Mouse (Mus musculus) ZHBTc4 (cell line): Measurements from ENCODE around the gene Prps1.
"Not testable (repeated sequence)": the region's sequence is repeated elsewhere in the genome, so short reads cannot be mapped to it uniquely, and the experiment has no call there.

Experiments used
- DNase-seq: peaks from one replicate; pipeline ENCODE4 v3.0.0-alpha.2; 2011; ENCODE audit warnings: low read depth, low spot score

The Prps1 gene

DNA sequence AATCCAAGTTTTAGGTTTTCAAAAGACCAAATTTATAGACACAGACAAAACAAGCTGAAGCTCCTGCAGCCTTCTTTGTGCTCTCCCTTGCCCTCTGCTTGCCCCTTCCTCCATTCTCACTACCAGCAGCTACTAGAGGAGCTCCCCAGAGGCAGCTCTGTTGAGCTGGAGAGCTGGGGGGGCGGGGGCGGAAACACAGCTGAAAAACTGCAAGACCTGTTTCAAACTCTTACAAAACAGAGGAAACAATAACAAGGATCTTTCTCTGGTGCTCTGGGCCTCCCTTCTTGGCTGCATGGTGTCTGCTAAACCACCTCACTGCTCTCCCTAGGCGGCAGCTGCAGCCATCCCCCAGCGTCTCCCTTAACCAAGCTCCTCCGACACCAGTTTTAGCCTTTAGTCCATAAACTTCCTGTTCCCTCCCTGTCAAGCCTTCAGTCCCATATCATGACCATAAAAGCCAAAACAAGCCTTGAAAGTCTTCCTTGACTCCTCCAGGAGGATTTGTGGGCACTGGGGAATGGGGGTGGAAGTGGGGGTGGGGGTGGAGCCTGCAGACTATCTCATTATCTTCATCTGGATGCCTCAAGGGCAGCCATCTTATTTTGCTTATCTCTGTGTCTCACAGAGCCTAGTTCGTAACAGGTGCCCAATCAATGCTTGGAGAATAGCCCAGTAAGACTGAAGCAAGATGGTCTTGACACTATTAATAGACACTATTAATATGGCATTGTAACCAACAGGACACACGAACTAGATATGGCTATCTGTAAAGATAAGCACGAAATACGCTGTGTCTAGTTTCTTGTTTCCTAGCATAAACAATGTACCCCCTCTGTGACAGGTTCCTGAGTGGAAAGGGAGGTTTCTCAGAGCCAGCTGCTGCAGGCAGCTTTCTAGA, 45.2 kb downstream of the Prps1 start:
- DNase-seq, result no peak

DNA sequence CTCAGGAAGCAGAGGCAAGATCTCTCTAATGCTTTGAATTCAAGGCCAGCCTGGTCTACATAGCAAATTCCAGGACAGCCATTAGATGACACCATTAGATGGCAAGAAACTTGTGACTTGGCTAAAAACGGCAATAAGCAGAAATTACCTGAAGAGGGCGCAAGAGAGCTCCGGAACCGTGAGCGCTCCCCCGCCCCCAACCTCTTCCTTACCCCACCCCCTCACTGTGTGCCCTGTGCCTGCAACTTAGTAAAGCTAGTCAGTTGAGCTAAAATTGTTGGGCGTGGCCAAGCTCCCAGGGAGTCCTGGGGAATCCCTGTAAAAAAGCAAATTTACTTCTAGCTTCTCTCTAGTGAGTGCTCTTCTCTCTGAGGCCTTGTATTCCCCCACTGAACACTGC, 47.5 kb downstream of the Prps1 start:
- DNase-seq, result peak; percentile 79

DNA sequence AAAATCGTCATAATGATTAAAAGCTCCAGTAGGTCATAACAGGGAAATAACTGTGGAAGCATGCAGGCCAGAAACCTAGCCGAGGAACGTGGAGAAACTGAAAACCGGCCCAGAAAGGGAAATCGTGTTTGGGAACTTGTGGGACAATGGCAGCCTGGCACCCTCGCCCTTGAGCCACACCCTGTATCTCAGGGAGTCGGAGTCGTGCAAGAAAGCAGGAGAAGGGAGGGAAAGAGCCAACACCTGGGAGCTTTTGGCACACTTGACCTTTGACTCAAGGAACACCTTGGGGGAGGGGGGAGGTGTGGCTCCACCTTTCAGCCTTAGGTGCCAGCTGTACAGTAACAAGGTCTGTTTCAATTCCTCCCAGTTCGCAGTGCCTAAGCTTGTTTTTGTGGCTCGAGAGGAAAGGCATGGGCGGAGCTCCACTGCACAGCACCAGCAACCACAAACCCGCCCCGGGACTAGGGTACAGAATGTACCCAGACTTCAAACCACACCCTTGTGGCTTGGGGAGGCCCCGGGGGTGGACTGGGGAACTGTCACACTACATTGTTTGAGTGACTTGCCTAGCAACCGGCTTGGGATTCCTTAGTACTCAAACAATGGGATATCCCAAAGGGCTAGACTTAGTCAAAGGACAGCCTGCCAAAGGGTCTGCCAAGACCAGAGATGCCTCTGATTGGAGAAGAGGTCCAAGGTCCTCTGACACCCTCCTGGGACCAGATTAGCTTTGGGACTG, 49.3 kb downstream of the Prps1 start:
- peak; percentile 33 for DNase-seq

DNA sequence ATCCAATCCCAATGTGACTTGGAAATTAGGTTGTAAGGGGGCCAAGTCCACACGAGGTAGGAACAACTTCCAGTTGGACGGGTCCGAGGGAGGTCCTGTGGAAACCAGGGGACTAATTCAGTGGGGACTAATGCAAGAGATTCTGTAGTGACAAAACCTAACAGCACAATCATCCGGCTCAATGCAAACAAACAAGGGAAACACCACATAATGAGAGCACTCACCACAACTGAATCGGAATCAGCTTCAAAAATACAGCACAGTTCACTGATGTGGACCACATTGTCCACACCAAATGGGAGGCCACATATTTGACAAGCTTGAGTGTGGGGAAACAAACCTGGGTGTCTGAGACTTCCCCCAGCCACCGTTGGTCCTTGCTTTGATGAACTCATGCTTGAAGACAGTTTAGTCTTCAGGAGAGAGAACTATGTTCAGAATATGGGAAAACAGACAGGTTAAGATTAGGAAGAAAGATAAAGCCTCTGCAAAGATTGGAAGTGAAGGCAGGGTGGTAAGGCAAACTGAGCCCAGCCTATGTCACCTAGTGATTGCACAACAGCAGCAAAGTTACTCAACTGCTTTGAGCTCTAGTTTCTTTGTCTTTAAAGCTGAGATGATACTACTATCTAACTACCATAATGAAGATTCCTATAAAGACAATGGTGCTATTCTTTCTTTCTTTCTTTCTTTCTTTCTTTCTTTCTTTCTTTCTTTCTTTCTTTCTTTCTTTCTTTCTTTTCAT, 50.2 kb downstream of the Prps1 start:
- DNase-seq, result no peak

DNA sequence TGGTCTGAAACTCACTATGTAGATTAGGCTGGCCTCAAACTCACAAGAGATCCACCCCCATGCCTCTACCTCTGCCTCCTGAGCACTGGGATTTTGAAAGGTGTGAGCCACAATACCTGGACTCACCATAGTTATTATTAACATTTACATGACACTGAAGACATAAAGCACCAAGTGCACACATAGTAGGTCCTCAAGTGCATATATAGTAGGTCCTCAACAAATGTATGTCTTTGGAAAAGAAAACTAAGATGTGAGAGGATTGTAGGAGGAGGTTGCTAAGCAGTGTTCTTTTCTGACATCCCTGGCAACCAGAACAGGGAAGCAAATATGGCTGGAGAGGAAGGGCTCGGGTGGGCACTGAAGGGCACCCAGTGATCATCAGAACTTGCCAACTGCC, 51.0 kb downstream of the Prps1 start:
- no peak for DNase-seq

DNA sequence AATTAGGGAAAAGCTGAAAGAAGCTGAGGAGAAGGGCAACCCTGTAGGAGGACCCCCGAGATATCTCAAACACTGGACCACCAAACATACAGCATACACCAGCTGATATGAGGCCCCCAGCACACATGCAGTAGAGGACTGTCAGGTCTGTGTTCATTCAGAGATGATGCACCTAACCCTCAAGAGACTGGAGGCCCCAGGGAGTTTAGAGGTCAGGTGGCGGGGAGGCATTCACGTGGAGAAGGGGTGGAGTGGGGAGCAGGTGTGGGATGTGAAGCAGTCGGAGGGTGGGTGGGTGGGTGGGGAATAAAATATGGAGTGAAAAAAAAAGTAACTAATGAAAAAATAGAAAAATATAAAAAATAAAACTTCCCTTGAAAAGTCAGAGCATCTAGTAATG, 52.4 kb downstream of the Prps1 start:
- DNase-seq, result not testable (repeated sequence)

DNA sequence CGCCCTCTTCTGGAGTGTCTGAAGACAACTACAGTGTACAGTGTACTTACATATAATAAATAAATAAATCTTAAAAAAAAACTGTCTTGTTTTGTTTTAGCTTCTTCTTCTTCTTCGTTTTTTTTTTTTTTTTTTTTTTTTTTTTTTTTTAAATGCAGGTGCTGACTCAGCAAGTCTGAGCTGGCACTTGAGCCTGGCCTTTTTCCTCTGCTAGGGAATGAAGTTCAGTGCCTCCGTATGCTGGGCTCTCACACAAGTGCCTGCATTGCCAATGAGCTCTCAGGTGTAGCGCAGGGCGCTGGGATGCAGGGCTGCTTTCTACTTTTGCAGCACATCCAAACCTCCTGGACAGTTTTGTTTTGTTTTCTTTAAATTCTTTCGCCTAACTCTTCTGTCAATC, 53.4 kb downstream of the Prps1 start:
- no peak for DNase-seq

DNA sequence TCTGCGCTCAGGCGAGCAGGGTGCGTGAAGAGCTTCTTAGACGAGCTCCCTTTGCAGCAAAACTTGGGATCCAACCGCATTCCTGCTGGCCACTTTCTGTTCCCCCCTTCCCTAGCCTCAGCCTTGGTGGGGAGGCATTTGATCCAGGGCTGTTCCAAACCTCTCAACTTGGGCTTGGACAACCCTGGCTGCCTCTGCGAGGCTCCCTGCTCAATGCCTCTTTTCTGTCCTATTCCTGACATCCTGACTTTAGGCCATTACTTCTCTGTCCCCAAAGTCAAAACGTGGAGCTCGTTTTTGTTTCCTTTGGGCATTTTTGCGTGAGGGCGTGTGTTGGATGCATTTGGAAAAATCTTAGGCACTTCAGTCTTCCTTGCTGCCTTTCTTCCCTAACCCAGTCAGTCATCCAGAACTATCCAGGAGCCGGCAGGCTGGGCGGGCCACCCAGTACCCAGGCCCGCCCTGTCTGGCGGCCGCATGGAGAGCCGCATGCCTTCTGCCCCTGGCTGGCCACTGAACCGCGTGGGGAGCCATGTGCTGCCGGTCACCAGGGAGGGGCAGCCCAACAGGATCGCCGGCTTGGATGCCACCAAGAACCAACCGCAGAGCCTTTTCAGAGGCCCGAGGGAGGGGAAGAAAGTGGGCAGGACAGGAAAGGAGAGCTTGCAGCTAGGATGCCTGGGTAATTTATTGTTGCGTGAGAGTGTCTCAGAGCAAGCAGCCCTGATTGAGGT, 54.5 kb downstream of the Prps1 start:
- peak; percentile 43 for DNase-seq

DNA sequence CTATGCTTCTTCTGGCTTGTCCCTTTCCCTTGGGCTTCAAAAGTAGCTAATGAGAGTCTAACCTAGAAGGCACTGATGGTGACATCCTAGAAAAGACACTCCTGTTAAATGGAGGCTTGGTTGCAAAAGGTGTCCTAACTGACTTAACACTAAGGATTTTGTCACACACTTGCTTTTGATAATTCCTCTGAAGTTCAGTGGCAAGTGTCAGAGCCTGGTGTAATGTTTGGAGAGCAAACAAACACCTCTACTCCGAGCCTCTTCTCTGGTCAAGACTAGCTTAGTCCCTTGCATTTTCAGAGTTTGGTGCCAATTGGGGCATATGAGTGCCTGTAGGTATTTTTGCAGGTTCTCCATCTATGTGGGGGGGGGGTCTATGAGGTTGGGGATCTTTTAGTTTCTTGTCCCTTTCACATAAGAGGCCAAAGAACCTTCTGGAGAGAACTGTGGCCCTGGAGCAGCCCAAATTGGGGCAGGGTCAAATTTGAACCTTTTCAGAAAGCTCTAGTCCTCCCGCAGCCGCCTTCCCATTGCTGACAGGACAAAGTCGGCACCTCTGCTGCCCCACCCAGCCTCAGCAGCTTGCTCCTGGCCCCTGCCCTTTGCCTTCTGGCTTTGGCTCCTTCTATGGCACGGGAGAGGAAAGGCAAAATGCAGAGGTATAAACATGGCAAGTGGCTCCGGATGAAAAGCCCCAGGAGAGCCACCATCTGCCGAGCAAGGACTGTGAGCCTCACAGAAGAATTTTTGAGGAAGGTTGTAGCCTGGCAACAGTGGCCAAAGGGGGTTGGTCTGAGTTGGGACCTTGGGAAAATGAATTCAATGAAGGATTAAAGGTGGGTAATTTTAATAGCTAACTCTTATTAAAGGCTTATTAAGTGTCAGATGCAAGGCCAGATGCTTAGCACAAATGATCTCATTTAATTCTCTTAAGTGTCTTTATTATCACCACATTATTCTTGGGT, 55.6 kb downstream of the Prps1 start:
- DNase-seq, result no peak

DNA sequence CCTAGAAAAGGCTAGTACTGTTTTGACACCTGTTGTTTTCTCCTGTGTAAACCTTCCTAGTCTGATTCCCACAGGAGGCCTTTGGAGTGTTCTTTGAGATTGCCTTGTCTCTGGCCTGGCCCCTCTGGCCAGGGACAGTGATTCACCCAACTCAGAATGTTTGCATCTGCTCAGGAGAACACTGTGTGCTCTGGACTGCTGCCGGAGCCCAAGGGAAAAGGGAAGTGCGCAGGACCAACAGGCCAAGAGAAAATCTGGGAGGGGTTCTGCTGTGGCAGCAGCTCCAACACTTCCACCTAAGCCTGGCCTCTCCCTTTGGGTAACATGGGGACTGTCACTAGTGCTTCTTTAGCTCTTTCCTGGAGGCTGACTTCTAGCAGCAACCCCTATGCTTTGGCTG, 57.0 kb downstream of the Prps1 start:
- no peak for DNase-seq

DNA sequence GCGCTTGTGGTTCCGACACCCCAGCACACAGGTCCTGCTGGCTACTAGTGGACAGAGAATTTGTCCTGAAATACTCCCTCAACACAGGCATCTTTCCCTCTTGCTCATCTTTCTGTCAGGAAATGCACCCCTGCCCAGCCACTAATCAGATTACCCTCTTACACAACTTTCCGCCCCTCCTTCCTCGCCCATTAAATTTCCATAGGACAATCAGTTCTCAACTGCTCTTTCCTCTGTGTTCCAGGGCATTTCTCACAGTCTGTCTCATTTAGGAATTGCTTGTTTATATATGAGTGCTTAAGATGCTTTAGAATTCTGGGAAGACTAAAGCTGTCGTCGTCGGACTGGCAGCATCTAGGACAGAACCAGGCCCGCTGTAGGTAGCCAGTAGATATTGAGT, 61.9 kb downstream of the Prps1 start:
- DNase-seq, result no peak

DNA sequence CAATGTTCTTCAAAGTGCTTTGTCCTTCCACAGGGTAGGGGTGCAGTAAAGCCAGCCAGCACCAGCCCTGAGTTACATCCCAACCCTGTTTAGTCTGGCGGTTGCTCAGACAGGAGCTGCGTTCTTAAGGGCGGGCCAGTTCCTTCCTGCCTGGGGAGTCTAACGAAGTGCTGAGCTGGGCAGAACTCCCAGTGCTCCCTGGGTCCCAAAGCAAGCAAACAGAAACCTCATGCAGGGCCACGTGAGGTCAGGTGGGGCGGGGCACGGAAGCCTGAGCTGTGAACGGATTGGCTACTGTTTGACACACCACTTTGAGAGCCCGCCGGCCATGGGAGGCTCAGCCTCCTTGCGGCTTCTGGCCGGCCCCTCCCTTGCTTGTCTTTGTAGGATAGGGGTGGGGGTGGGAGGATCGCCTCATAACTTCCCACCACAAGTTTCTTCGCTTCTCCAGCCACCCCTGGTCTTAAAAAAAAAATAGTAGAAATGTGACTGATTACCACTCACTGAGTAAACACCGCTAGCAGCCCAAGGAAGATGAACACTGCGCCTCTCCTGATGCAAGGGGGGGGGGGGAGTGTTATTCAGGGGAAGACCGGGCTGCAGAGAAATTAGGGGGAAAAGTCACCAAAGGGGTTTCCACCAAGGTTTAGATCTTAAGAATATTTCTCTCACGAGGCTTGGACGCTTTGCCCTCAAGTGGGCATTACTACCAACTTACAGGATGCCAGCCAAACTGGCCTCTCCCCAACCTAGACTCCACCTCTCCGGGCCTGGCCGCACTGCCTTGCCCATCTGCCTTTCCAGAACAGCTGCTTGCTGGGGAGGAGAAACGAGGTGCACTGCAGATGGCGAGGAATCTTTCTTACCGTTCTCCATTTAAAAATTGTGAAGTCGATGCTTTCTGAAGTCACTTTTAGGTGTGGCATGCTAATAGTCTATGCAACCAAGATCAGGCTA, 64.0 kb downstream of the Prps1 start:
- peak; percentile 89 for DNase-seq

DNA sequence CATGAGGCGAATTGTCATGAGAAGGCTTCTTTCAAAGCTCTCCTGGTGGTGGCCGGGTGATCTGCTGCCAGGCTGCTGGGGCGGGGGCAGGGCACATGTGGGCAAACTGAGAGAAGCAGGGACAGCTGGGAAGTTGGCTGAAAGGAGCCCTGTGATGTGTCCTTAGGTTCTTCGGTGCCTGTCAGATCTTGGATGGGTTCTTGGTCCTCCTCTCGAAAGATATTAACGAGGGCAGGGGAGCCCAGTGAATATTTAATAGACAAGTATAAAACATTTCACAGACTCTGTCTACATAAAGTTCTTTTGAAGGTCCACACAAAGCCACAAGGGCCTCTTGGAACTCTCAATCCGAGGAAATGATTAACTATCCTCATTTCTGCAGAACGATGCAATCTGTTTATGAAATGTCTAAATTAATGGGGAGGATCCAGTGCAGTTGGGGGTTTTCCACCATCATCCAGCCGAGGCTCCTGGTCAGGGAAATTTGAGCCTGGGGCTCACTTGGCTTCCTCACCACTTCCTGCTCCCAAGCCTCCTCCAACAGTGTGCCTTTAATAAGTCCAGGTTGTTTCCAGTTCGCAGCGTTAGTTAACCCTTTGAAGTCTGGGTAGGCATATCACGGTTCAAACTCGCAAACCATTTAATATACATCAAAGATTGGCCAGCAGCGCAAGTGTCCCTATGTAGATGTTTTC, 65.8 kb downstream of the Prps1 start:
- DNase-seq, result no peak

DNA sequence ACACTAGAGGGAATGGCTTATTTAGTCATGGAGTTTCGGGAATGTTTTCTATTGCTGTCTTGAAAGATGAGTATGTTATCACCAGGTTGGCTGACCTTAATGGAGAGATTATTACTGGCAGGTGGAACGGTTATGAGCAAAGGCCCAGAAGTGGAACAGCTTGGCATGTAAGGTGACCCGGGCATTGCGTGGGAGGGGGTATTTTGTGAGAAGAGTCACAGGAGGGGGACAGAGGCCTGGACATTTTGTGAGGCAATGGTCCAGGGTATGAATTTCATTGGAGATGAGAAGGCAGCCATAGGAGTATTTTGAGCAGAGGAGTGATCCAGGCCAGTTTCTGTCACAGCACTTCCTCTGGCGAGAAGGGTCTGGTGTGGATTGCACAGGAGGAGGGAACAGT, 67.8 kb downstream of the Prps1 start:
- no peak for DNase-seq
